Mouse (Mus musculus): ENCODE measurements around the gene Vmn2r101.

Vmn2r101 gene

DNA sequence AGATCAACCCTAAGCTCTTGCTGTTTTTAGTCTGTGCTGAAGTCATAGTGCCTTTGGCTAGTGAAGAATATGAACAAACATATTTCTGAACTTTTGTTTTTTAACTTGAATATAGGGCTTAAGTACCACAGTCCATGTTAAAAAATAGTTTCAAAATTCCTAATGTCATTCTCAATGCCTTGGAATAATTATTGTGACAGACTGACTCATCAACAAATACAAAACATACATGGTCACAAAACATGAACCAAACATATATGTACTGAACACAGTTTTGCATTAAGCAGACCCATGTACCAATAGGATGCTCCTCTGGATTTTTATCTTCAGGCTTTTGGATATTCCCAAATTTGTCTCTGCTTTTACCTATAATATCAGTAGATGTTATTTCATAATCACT lies at the start of gene Vmn2r101:
Gene Vmn2r101 (plus strand): TSS at position 301 of the 400 bp plus-strand sequence.
- DNase-seq = no peak

GRCm38 (mm10) chr17:19629328-19629727 lies 52.3 kb downstream of the Vmn2r101 start:
- no peak for DNase-seq

- DNase-seq = no peak
Observed at GRCm38 (mm10) chr17:19658447-19658846, 81.4 kb downstream of the Vmn2r101 start.

DNA sequence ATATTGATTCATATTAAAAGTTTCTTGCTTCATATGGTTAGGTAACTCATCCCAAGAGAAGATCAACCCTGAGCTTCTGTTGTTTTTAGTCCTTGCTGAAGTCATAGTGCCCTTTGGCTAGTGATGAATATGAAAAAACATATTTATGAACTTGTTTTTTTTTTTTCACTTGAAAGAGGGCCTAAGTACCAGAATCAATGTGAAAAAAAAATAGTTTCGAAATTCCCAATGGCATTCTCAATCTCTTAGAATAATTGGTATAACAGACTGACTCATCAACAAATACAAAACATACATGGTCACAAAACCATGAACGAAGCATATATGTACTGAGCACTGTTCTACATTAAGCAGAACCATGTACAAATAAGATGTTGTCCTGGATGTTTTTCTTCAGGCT lies 83.0 kb downstream of the Vmn2r101 start, which contains the start of gene Vmn2r102:
Gene Vmn2r102 (plus strand): TSS at position 301 of the 400 bp plus-strand sequence.
- no peak for DNase-seq
